Mouse (Mus musculus) thymus, adult 2 months (tissue): Measurements from ENCODE around the gene Eno1.

Experiments
- CTCF ChIP-seq: fragments of 200-500 bp; IDR thresholded peaks from 2 replicates; pipeline ENCODE4 v1.5.1; 2012; ENCODE audit warnings: mild to moderate bottlenecking, control low read depth, low read length, moderate library complexity, borderline replicate concordance; ENCODE audit not compliant: control insufficient read depth, poor library complexity, insufficient read depth; ENCODE audit errors: extremely low read depth
- POLR2A ChIP-seq: fragments of 200-500 bp; IDR thresholded peaks from 2 replicates; pipeline ENCODE4 v1.6.1; 2012; ENCODE audit warnings: mild to moderate bottlenecking, low read length, control low read depth, moderate library complexity; ENCODE audit not compliant: control insufficient read depth, poor library complexity, insufficient read depth; ENCODE audit errors: extremely low read depth

DNA sequence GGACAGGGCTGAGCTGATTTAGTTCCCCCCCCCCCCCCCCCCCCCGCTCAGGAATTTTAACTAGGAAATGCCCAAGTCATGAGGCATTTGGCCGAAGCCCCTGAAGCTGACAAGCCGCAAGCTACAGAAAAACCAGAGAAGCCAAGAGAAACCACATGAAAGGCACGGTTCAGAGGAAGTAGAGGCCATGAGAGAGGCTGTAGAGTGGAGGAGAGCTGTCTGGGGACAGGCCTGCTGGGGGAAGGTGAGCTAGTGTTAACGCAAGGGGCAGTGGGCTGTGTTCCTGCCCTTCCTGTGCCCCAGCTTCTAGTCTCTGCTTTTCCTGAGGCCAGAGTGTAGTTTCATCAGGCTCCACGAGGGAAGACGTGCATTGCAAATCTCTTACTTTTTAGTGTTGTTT is 33.2 kb downstream of the Eno1 start:
- no peak for TF ChIP-seq POLR2A
- no peak for TF ChIP-seq CTCF
